Mouse (Mus musculus): ENCODE measurements around the gene Map2k2. TPM values are rescaled to one million over a fixed set of nuclear protein-coding genes. Genes with fewer than 3 reads are reported as not detected.

Gene Map2k2
- polyA plus RNA-seq, 1 experiment, result 53.0 TPM

- Histone ChIP-seq H3K9me3 (replicated peaks; ENCODE audit: control insufficient read depth, insufficient read depth, low read length, poor library complexity, severe bottlenecking) (no peaks in the 10 kb centered on the region), H3K9ac (ENCODE audit: low read depth, poor library complexity, severe bottlenecking) (peak overlapping the region; percentile 97)
These were observed 33.8 kb downstream of the Map2k2 start for GRCm38 (mm10) chr10:81139529-81139846.

GRCm38 (mm10) chr10:81140005-81140404, 34.3 kb downstream of the Map2k2 start:
- TF ChIP-seq POLR2A (IDR thresholded peaks at IDR 0.05; ENCODE audit: insufficient read depth, low read length), result no peak
- no peak for TF ChIP-seq CTCF (IDR thresholded peaks at IDR 0.05; ENCODE audit: low read depth, low read length)
- no peak for TF ChIP-seq EP300 (IDR thresholded peaks at IDR 0.05; ENCODE audit: insufficient read depth, low read depth, low read length)
- peaks cover 2% of the 10 kb centered on the region for H3K4me1 ChIP-seq (ENCODE audit: control insufficient read depth, insufficient read depth, low read length)
- peaks cover 12% of the 10 kb centered on the region for H3K36me3 ChIP-seq (ENCODE audit: control insufficient read depth, insufficient read depth, low read length, poor library complexity, severe bottlenecking)
- H3K27me3 ChIP-seq (ENCODE audit: control insufficient read depth, insufficient read depth, low read length, poor library complexity, severe bottlenecking), result no peaks in the 10 kb centered on the region
- H3K9ac ChIP-seq (ENCODE audit: low read depth, poor library complexity, severe bottlenecking), result peak overlapping the region; percentile 97
- H3K4me3 ChIP-seq (ENCODE audit: low read depth, low read length), result peak overlapping the region; percentile 95
- H3K9me3 ChIP-seq (replicated peaks; ENCODE audit: control insufficient read depth, insufficient read depth, low read length, poor library complexity, severe bottlenecking), result no peaks in the 10 kb centered on the region
- peak overlapping the region; percentile 89 for H3K27ac ChIP-seq (ENCODE audit: insufficient read depth, low read length)

More at GRCm38 (mm10) chr10:81139529-81139846, 33.8 kb downstream of the Map2k2 start:
- Histone ChIP-seq H3K4me1 (ENCODE audit: control insufficient read depth, insufficient read depth, low read length) (peaks cover 2% of the 10 kb centered on the region), H3K4me3 (ENCODE audit: low read depth, low read length) (peak overlapping the region; percentile 95), H3K27ac (ENCODE audit: insufficient read depth, low read length) (peak overlapping the region; percentile 89), H3K36me3 (ENCODE audit: control insufficient read depth, insufficient read depth, low read length, poor library complexity, severe bottlenecking) (peaks cover 6% of the 10 kb centered on the region), H3K27me3 (ENCODE audit: control insufficient read depth, insufficient read depth, low read length, poor library complexity, severe bottlenecking) (no peaks in the 10 kb centered on the region)
- no peak for TF ChIP-seq POLR2A (IDR thresholded peaks at IDR 0.05; ENCODE audit: insufficient read depth, low read length)
- TF ChIP-seq EP300 (IDR thresholded peaks at IDR 0.05; ENCODE audit: insufficient read depth, low read depth, low read length), result no peak
- no peak for TF ChIP-seq CTCF (IDR thresholded peaks at IDR 0.05; ENCODE audit: low read depth, low read length)

GRCm38 (mm10) chr10:81140717-81141454, 35.2 kb downstream of the Map2k2 start:
- Histone ChIP-seq H3K27ac (ENCODE audit: insufficient read depth, low read length) (peak overlapping the region; percentile 89), H3K9me3 (replicated peaks; ENCODE audit: control insufficient read depth, insufficient read depth, low read length, poor library complexity, severe bottlenecking) (no peaks in the 10 kb centered on the region), H3K27me3 (ENCODE audit: control insufficient read depth, insufficient read depth, low read length, poor library complexity, severe bottlenecking) (no peaks in the 10 kb centered on the region), H3K36me3 (ENCODE audit: control insufficient read depth, insufficient read depth, low read length, poor library complexity, severe bottlenecking) (peaks cover 17% of the 10 kb centered on the region), H3K9ac (ENCODE audit: low read depth, poor library complexity, severe bottlenecking) (peak overlapping the region; percentile 97), H3K4me1 (ENCODE audit: control insufficient read depth, insufficient read depth, low read length) (peaks cover 2% of the 10 kb centered on the region), H3K4me3 (ENCODE audit: low read depth, low read length) (peak overlapping the region; percentile 95)
- TF ChIP-seq POLR2A (IDR thresholded peaks at IDR 0.05; ENCODE audit: insufficient read depth, low read length) (no peak), CTCF (IDR thresholded peaks at IDR 0.05; ENCODE audit: low read depth, low read length) (no peak), EP300 (IDR thresholded peaks at IDR 0.05; ENCODE audit: insufficient read depth, low read depth, low read length) (peak; percentile 50; the same call in 1 of the 2 replicates)

- Histone ChIP-seq H3K4me3 (ENCODE audit: low read depth, low read length) (peak overlapping the region; percentile 44), H3K27me3 (ENCODE audit: control insufficient read depth, insufficient read depth, low read length, poor library complexity, severe bottlenecking) (no peaks in the 10 kb centered on the region), H3K27ac (ENCODE audit: insufficient read depth, low read length) (peak overlapping the region; percentile 89), H3K4me1 (ENCODE audit: control insufficient read depth, insufficient read depth, low read length) (peaks cover 2% of the 10 kb centered on the region), H3K36me3 (ENCODE audit: control insufficient read depth, insufficient read depth, low read length, poor library complexity, severe bottlenecking) (peaks cover 20% of the 10 kb centered on the region), H3K9me3 (replicated peaks; ENCODE audit: control insufficient read depth, insufficient read depth, low read length, poor library complexity, severe bottlenecking) (no peaks in the 10 kb centered on the region), H3K9ac (ENCODE audit: low read depth, poor library complexity, severe bottlenecking) (peak overlapping the region; percentile 97)
- no peak for TF ChIP-seq CTCF (IDR thresholded peaks at IDR 0.05; ENCODE audit: low read depth, low read length)
- peak; percentile 93 for TF ChIP-seq EP300 (IDR thresholded peaks at IDR 0.05; ENCODE audit: insufficient read depth, low read depth, low read length)
- TF ChIP-seq POLR2A (IDR thresholded peaks at IDR 0.05; ENCODE audit: insufficient read depth, low read length), result no peak
These were observed 35.9 kb downstream of the Map2k2 start for GRCm38 (mm10) chr10:81141455-81142210.

GRCm38 (mm10) chr10:81142551-81142981, 36.9 kb downstream of the Map2k2 start:
- peaks cover 2% of the 10 kb centered on the region for H3K4me1 ChIP-seq (ENCODE audit: control insufficient read depth, insufficient read depth, low read length)
- peak overlapping the region; percentile 10; the same call in 1 of the 2 replicates for H3K4me3 ChIP-seq (ENCODE audit: low read depth, low read length)
- peak overlapping the region; percentile 69 for H3K9ac ChIP-seq (ENCODE audit: low read depth, poor library complexity, severe bottlenecking)
- no peak for TF ChIP-seq POLR2A (IDR thresholded peaks at IDR 0.05; ENCODE audit: insufficient read depth, low read length)
- no peak for TF ChIP-seq EP300 (IDR thresholded peaks at IDR 0.05; ENCODE audit: insufficient read depth, low read depth, low read length)
- TF ChIP-seq CTCF (IDR thresholded peaks at IDR 0.05; ENCODE audit: low read depth, low read length), result no peak
- peak overlapping the region; percentile 51 for H3K27ac ChIP-seq (ENCODE audit: insufficient read depth, low read length)
- no peaks in the 10 kb centered on the region for H3K27me3 ChIP-seq (ENCODE audit: control insufficient read depth, insufficient read depth, low read length, poor library complexity, severe bottlenecking)
- no peaks in the 10 kb centered on the region for H3K9me3 ChIP-seq (replicated peaks; ENCODE audit: control insufficient read depth, insufficient read depth, low read length, poor library complexity, severe bottlenecking)
- H3K36me3 ChIP-seq (ENCODE audit: control insufficient read depth, insufficient read depth, low read length, poor library complexity, severe bottlenecking), result peaks cover 20% of the 10 kb centered on the region
